10 mouse cellular contexts compared by ENCODE assay signal in the genomic region with DNA sequence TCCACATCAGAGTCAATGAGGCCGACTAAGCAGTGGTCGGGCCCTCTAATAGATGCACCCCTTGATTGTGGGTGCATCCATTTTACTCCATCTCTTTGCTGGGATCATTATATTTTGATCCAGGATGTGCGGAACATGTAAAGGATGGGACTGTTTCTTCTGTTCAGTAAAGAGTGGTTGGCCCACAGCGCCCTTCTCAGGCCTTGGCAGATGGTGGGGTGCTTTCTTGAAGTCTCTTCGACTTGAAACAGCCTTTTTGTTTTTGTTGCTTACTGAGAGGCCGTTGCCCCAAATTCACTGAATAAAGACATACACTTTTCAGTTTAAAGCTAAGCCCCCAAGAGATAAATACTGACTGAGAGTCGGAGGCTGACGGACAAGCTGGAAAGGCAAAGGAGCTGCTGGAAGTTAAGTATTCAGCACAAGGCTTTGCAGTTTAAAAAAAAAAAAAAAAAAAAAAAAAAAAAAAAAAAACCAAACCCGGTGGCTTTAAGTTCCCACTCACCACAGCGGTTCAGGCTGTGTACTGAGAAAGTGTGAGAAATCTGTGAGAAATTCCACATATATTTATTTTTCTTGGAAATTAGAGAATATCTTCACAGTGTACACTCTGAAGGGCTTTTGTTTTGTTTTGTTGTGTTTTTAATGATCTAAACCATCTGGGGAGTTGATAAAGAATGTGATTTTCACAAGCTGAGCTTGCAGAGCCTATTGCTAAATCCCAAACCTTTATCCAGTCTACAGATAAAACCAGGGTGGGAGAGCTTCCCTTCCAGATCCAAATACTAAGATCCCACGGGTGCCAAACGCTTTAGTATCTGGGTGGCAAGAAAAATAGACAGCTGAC.
DNase-seq lines count a peak whose midpoint lies in the region; ATAC-seq and TF ChIP-seq lines count a peak whose summit lies in the region.
"Had no signal": no experiment of that assay in that cellular context is flagged by ENCODE, and none has a peak within 500 bp of the region (broad histone marks: within the 10 kb centered on the region; RNA-seq: fewer than 3 reads in every experiment).

No protein-coding gene starts in this region.

- no peaks in the 10 kb centered on the region for H3K36me3 ChIP-seq in heart, embryonic 16.5 days (ENCODE audit: control insufficient read depth, insufficient read depth)
- H3K36me3 ChIP-seq in midbrain, postnatal 0 days (ENCODE audit: insufficient read depth, low read length) = no peaks in the 10 kb centered on the region

- no peak for TF ChIP-seq CTCF in layer of hippocampus, adult 2 months (conservative IDR thresholded peaks at IDR 0.05)
- peak; percentile 20; the same call in 1 of the 2 replicates for TF ChIP-seq CTCF in midbrain, postnatal 0 days (IDR thresholded peaks at IDR 0.05)

- 54% methylated on average over 12 of the region's 12 CpGs for WGBS in heart, embryonic 16.5 days
- WGBS in midbrain, postnatal 0 days = 26% methylated on average over 12 of the region's 12 CpGs

- no peak overlapping the region for H3K4me3 ChIP-seq in layer of hippocampus, adult 2 months
- H3K4me3 ChIP-seq in heart, embryonic 16.5 days (ENCODE audit: low read length) = no peak overlapping the region
- H3K4me3 ChIP-seq in midbrain, postnatal 0 days (ENCODE audit: low read depth, low read length) = no peak overlapping the region

- intact Hi-C loops in gastrocnemius, postnatal 36 days (cut with DNase I) = no loop called here

- H3K4me1 ChIP-seq in heart, embryonic 16.5 days (ENCODE audit: control insufficient read depth, insufficient read depth, low read length) = peaks cover 14% of the 10 kb centered on the region
- H3K4me1 ChIP-seq in midbrain, postnatal 0 days (ENCODE audit: insufficient read depth, low read length) = no peaks in the 10 kb centered on the region

- H3K4me2 ChIP-seq in heart, embryonic 16.5 days (ENCODE audit: low read depth, low read length) = no peak overlapping the region
- H3K4me2 ChIP-seq in midbrain, postnatal 0 days (ENCODE audit: low read depth, low read length, poor library complexity, severe bottlenecking) = no peak overlapping the region

- H3K9me3 ChIP-seq in heart, embryonic 16.5 days (replicated peaks; ENCODE audit: control insufficient read depth, low read length) = peaks cover 3% of the 10 kb centered on the region; the same call in 1 of the 2 replicates
- H3K9me3 ChIP-seq in midbrain, postnatal 0 days (ENCODE audit: low read length) = no peaks in the 10 kb centered on the region

- no peak overlapping the region for H3K9ac ChIP-seq in heart, embryonic 16.5 days (ENCODE audit: low read length)
- H3K9ac ChIP-seq in midbrain, postnatal 0 days (replicated peaks; ENCODE audit: low read length, poor library complexity, severe bottlenecking) = no peak overlapping the region

- ATAC-seq in heart, embryonic 16.5 days (replicated peaks; ENCODE audit: extremely low read depth, insufficient read depth, low FRiP score) = peak; percentile 60
- ATAC-seq in midbrain, postnatal 0 days (ENCODE audit: low FRiP score) = peak; percentile 53
- ATAC-seq: Patski had no signal

- H3K27ac ChIP-seq in layer of hippocampus, adult 2 months = peak overlapping the region; percentile 72
- peak overlapping the region; percentile 62 for H3K27ac ChIP-seq in heart, embryonic 16.5 days (ENCODE audit: low read length)
- H3K27ac ChIP-seq in midbrain, postnatal 0 days (ENCODE audit: low read depth, low read length) = peak overlapping the region; percentile 67
- H3K27ac ChIP-seq: macrophage had no signal

- peak in 1 of 2 experiments; percentile 10 for DNase-seq in layer of hippocampus, adult 2 months (ENCODE audit: low spot score in 2 of 2)
- no peak for DNase-seq in layer of hippocampus, adult 11-12 months (ENCODE audit: low spot score)
- peak; percentile 27 for DNase-seq in embryo, embryonic 10.5 days (ENCODE audit: low spot score)
- DNase-seq in midbrain, postnatal 0 days (ENCODE audit: low spot score) = peak; percentile 74
- no peak for DNase-seq in thymus, postnatal 4 days
- no peak for DNase-seq in gastrocnemius, postnatal 36 days
- no peak for DNase-seq in thymus, postnatal 14 days

- no peaks in the 10 kb centered on the region for H3K27me3 ChIP-seq in heart, embryonic 16.5 days (ENCODE audit: control insufficient read depth, insufficient read depth, low read length)
- no peaks in the 10 kb centered on the region for H3K27me3 ChIP-seq in midbrain, postnatal 0 days (ENCODE audit: insufficient read depth, low read length)
- H3K27me3 ChIP-seq: Patski had no signal

Comparison
In these comparisons a context has a peak if more than half of its experiments do, and no peak if none do; other contexts are left out.
1. DNase-seq: peak in embryo, embryonic 10.5 days (single experiment) and midbrain, postnatal 0 days (single experiment); none in layer of hippocampus, adult 11-12 months (single experiment), thymus, postnatal 4 days (single experiment), gastrocnemius, postnatal 36 days (0 of 2) and thymus, postnatal 14 days (single experiment).
2. Peak in every context shown above with its lines, with median percentiles within 50 percentile points of each other: H3K27ac ChIP-seq.